ENCODE assay signal across 9 mouse cellular contexts in genomic region chr4:88830523-88830922, GRCm38 (mm10). TPM values are rescaled to one million over a fixed set of nuclear protein-coding genes. Genes with fewer than 3 reads are reported as not detected.
DNase-seq lines count a peak whose midpoint lies in the region; ATAC-seq and TF ChIP-seq lines count a peak whose summit lies in the region.
"Had no signal": no experiment of that assay in that cellular context is flagged by ENCODE, and none has a peak within 500 bp of the region (broad histone marks: within the 10 kb centered on the region; RNA-seq: fewer than 3 reads in every experiment).

No protein-coding gene starts in this region.

- no peak overlapping the region for H3K4me2 ChIP-seq in midbrain, embryonic 14.5 days (ENCODE audit: low read length)
- H3K4me2 ChIP-seq in midbrain, embryonic 11.5 days = no peak overlapping the region
- no peak overlapping the region for H3K4me2 ChIP-seq in lung, postnatal 0 days (replicated peaks; ENCODE audit: low read depth, low read length)
- H3K4me2 ChIP-seq in heart, embryonic 12.5 days = no peak overlapping the region
- H3K4me2 ChIP-seq: liver, embryonic 13.5 days had no signal

- DNase-seq in gastrocnemius, postnatal 10 days = peak; percentile 13
- DNase-seq in gastrocnemius, adult 8-10 months (ENCODE audit: low spot score in 2 of 2) = no peak
- DNase-seq in midbrain, embryonic 14.5 days = peak; percentile 59
- no peak for DNase-seq in midbrain, embryonic 11.5 days (ENCODE audit: low spot score, missing footprints)
- DNase-seq in brain, embryonic 14.5 days (ENCODE audit: low read depth) = peak; percentile 38
- peak; percentile 55 for DNase-seq in lung, postnatal 0 days (ENCODE audit: low spot score)
- peak; percentile 66 for DNase-seq in thymus, postnatal 4 days
- DNase-seq: liver, embryonic 13.5 days had no signal

- H3K27ac ChIP-seq in midbrain, embryonic 14.5 days (replicated peaks; ENCODE audit: low read depth, low read length) = no peak overlapping the region
- no peak overlapping the region for H3K27ac ChIP-seq in midbrain, embryonic 11.5 days (ENCODE audit: low read depth, low read length)
- no peak overlapping the region for H3K27ac ChIP-seq in lung, postnatal 0 days (ENCODE audit: low read length)
- H3K27ac ChIP-seq in heart, embryonic 12.5 days (ENCODE audit: poor library complexity, severe bottlenecking) = no peak overlapping the region
- H3K27ac ChIP-seq: liver, embryonic 13.5 days had no signal

- WGBS in midbrain, embryonic 14.5 days = 26% methylated on average over 4 of the region's 4 CpGs
- 31% methylated on average over 4 of the region's 4 CpGs for WGBS in midbrain, embryonic 11.5 days
- WGBS in lung, postnatal 0 days = 22% methylated on average over 4 of the region's 4 CpGs
- 28% methylated on average over 4 of the region's 4 CpGs for WGBS in heart, embryonic 12.5 days

- no peak for ATAC-seq in midbrain, embryonic 14.5 days (ENCODE audit: low FRiP score, low TSS enrichment)
- no peak for ATAC-seq in midbrain, embryonic 11.5 days (ENCODE audit: low FRiP score)
- no peak for ATAC-seq in lung, postnatal 0 days
- ATAC-seq in heart, embryonic 12.5 days (ENCODE audit: insufficient number of reproducible peaks, low FRiP score) = no peak

- H3K27me3 ChIP-seq in midbrain, embryonic 14.5 days (ENCODE audit: control insufficient read depth, insufficient read depth, low read length) = no peaks in the 10 kb centered on the region
- no peaks in the 10 kb centered on the region for H3K27me3 ChIP-seq in midbrain, embryonic 11.5 days (ENCODE audit: control insufficient read depth, insufficient read depth, low read length)
- H3K27me3 ChIP-seq in lung, postnatal 0 days (replicated peaks; ENCODE audit: insufficient read depth, low read length) = no peaks in the 10 kb centered on the region
- no peaks in the 10 kb centered on the region; the same call in 1 of the 2 replicates for H3K27me3 ChIP-seq in heart, embryonic 12.5 days (replicated peaks)
- H3K27me3 ChIP-seq: liver, embryonic 13.5 days had no signal

- H3K9ac ChIP-seq in midbrain, embryonic 14.5 days (replicated peaks; ENCODE audit: low read length) = no peak overlapping the region
- H3K9ac ChIP-seq in midbrain, embryonic 11.5 days (ENCODE audit: low read length) = no peak overlapping the region
- H3K9ac ChIP-seq in lung, postnatal 0 days (replicated peaks; ENCODE audit: low read depth) = no peak overlapping the region
- no peak overlapping the region for H3K9ac ChIP-seq in heart, embryonic 12.5 days
- H3K9ac ChIP-seq: liver, embryonic 13.5 days had no signal

- no peak overlapping the region for H3K4me3 ChIP-seq in midbrain, embryonic 14.5 days (replicated peaks; ENCODE audit: low read depth, low read length)
- H3K4me3 ChIP-seq in midbrain, embryonic 11.5 days (ENCODE audit: low read depth, low read length) = no peak overlapping the region
- H3K4me3 ChIP-seq in lung, postnatal 0 days (ENCODE audit: low read depth, low read length) = no peak overlapping the region
- no peak overlapping the region for H3K4me3 ChIP-seq in heart, embryonic 12.5 days
- H3K4me3 ChIP-seq: liver, embryonic 13.5 days had no signal

- no peaks in the 10 kb centered on the region for H3K4me1 ChIP-seq in midbrain, embryonic 14.5 days (ENCODE audit: control insufficient read depth, insufficient read depth, low read length)
- H3K4me1 ChIP-seq in midbrain, embryonic 11.5 days (ENCODE audit: control insufficient read depth, insufficient read depth, low read length) = no peaks in the 10 kb centered on the region
- H3K4me1 ChIP-seq in lung, postnatal 0 days (ENCODE audit: insufficient read depth, low read depth, low read length) = no peaks in the 10 kb centered on the region
- H3K4me1 ChIP-seq in heart, embryonic 12.5 days (replicated peaks) = no peaks in the 10 kb centered on the region
- H3K4me1 ChIP-seq: liver, embryonic 13.5 days had no signal

- no peaks in the 10 kb centered on the region for H3K9me3 ChIP-seq in midbrain, embryonic 14.5 days (ENCODE audit: control insufficient read depth, low read length)
- no peaks in the 10 kb centered on the region for H3K9me3 ChIP-seq in midbrain, embryonic 11.5 days (ENCODE audit: control insufficient read depth, low read length)
- H3K9me3 ChIP-seq in lung, postnatal 0 days (ENCODE audit: low read length) = no peaks in the 10 kb centered on the region
- no peaks in the 10 kb centered on the region for H3K9me3 ChIP-seq in heart, embryonic 12.5 days (replicated peaks)
- H3K9me3 ChIP-seq: liver, embryonic 13.5 days had no signal

- no peak for TF ChIP-seq POLR2A in brain, embryonic 14.5 days (IDR thresholded peaks at IDR 0.05; ENCODE audit: borderline replicate concordance, extremely low read depth, insufficient read depth, insufficient read length, poor library complexity, severe bottlenecking)

- TF ChIP-seq EP300 in lung, postnatal 0 days (IDR thresholded peaks at IDR 0.05) = no peak

- peak; percentile 41; the same call in 1 of the 2 replicates for TF ChIP-seq CTCF in brain, embryonic 14.5 days (IDR thresholded peaks at IDR 0.05; ENCODE audit: borderline replicate concordance, extremely low read depth, insufficient read depth, insufficient read length)
- peak; percentile 54 for TF ChIP-seq CTCF in lung, postnatal 0 days (IDR thresholded peaks at IDR 0.05)

- no peaks in the 10 kb centered on the region for H3K36me3 ChIP-seq in midbrain, embryonic 14.5 days (ENCODE audit: control insufficient read depth, insufficient read depth, low read length)
- H3K36me3 ChIP-seq in midbrain, embryonic 11.5 days (ENCODE audit: control insufficient read depth, insufficient read depth, low read length) = no peaks in the 10 kb centered on the region
- no peaks in the 10 kb centered on the region for H3K36me3 ChIP-seq in lung, postnatal 0 days (ENCODE audit: insufficient read depth, low read length)
- H3K36me3 ChIP-seq in heart, embryonic 12.5 days = no peaks in the 10 kb centered on the region
- H3K36me3 ChIP-seq: liver, embryonic 13.5 days had no signal

RNA-seq across cellular contexts. Expression of gene Ifna6, which starts 3.3 kb away (rescaled TPM):
- total RNA-seq in gastrocnemius, postnatal 10 days (2021) = not detected
- not detected for total RNA-seq in gastrocnemius, adult 8-10 months (2022)
- not detected in 2 replicates for polyA plus RNA-seq in midbrain, embryonic 14.5 days (2014; fragmentation: Nextera tagmentation; extraction: Ambion mirVana)
- polyA plus RNA-seq in midbrain, embryonic 11.5 days (2014; fragmentation: Nextera tagmentation; extraction: Ambion mirVana) = not detected in 2 replicates
- not detected in 2 replicates for polyA plus RNA-seq in brain, embryonic 14.5 days (2012; rRNA removed)
- polyA plus RNA-seq in lung, postnatal 0 days (2015; fragmentation: Nextera tagmentation; extraction: Ambion mirVana) = not detected in 2 replicates
- polyA plus RNA-seq in heart, embryonic 12.5 days (2016; fragmentation: Nextera tagmentation; extraction: Ambion mirVana) = not detected in 2 replicates
- polyA plus RNA-seq: liver, embryonic 13.5 days had no signal

RNA-seq across cellular contexts. Expression of gene Ifna5, which starts 4.8 kb away (rescaled TPM):
- total RNA-seq in gastrocnemius, postnatal 10 days (2021) = not detected
- not detected for total RNA-seq in gastrocnemius, adult 8-10 months (2022)
- not detected in 2 replicates for polyA plus RNA-seq in midbrain, embryonic 14.5 days (2014; fragmentation: Nextera tagmentation; extraction: Ambion mirVana)
- polyA plus RNA-seq in midbrain, embryonic 11.5 days (2014; fragmentation: Nextera tagmentation; extraction: Ambion mirVana) = not detected in 2 replicates
- polyA plus RNA-seq in brain, embryonic 14.5 days (2012; rRNA removed) = not detected in 2 replicates
- not detected in 2 replicates for polyA plus RNA-seq in lung, postnatal 0 days (2015; fragmentation: Nextera tagmentation; extraction: Ambion mirVana)
- polyA plus RNA-seq in heart, embryonic 12.5 days (2016; fragmentation: Nextera tagmentation; extraction: Ambion mirVana) = not detected in 2 replicates
- polyA plus RNA-seq: liver, embryonic 13.5 days had no signal

RNA-seq across cellular contexts. Expression of gene Ifna11, which starts 10.8 kb away (rescaled TPM):
- total RNA-seq in gastrocnemius, postnatal 10 days (2021) = not detected
- not detected for total RNA-seq in gastrocnemius, adult 8-10 months (2022)
- not detected in 2 replicates for polyA plus RNA-seq in midbrain, embryonic 14.5 days (2014; fragmentation: Nextera tagmentation; extraction: Ambion mirVana)
- not detected in 2 replicates for polyA plus RNA-seq in midbrain, embryonic 11.5 days (2014; fragmentation: Nextera tagmentation; extraction: Ambion mirVana)
- polyA plus RNA-seq in brain, embryonic 14.5 days (2012; rRNA removed) = not detected in 2 replicates
- not detected in 2 replicates for polyA plus RNA-seq in lung, postnatal 0 days (2015; fragmentation: Nextera tagmentation; extraction: Ambion mirVana)
- not detected in 2 replicates for polyA plus RNA-seq in heart, embryonic 12.5 days (2016; fragmentation: Nextera tagmentation; extraction: Ambion mirVana)
- polyA plus RNA-seq: liver, embryonic 13.5 days had no signal

RNA-seq across cellular contexts. Expression of gene Ifna4, which starts 11.1 kb away (rescaled TPM):
- not detected for total RNA-seq in gastrocnemius, postnatal 10 days (2021)
- total RNA-seq in gastrocnemius, adult 8-10 months (2022) = not detected
- not detected in 2 replicates for polyA plus RNA-seq in midbrain, embryonic 14.5 days (2014; fragmentation: Nextera tagmentation; extraction: Ambion mirVana)
- not detected in 2 replicates for polyA plus RNA-seq in midbrain, embryonic 11.5 days (2014; fragmentation: Nextera tagmentation; extraction: Ambion mirVana)
- polyA plus RNA-seq in brain, embryonic 14.5 days (2012; rRNA removed) = not detected in 2 replicates
- not detected in 2 replicates for polyA plus RNA-seq in lung, postnatal 0 days (2015; fragmentation: Nextera tagmentation; extraction: Ambion mirVana)
- polyA plus RNA-seq in heart, embryonic 12.5 days (2016; fragmentation: Nextera tagmentation; extraction: Ambion mirVana) = not detected in 2 replicates
- polyA plus RNA-seq: liver, embryonic 13.5 days had no signal

RNA-seq across cellular contexts. Expression of gene Ifna7, which starts 14.5 kb away (rescaled TPM):
- total RNA-seq in gastrocnemius, postnatal 10 days (2021) = not detected
- not detected for total RNA-seq in gastrocnemius, adult 8-10 months (2022)
- polyA plus RNA-seq in midbrain, embryonic 14.5 days (2014; fragmentation: Nextera tagmentation; extraction: Ambion mirVana) = not detected in 2 replicates
- not detected in 2 replicates for polyA plus RNA-seq in midbrain, embryonic 11.5 days (2014; fragmentation: Nextera tagmentation; extraction: Ambion mirVana)
- 0.15 TPM in 1 of 2 replicates, not detected in the other for polyA plus RNA-seq in brain, embryonic 14.5 days (2012; rRNA removed)
- polyA plus RNA-seq in lung, postnatal 0 days (2015; fragmentation: Nextera tagmentation; extraction: Ambion mirVana) = not detected in 2 replicates
- polyA plus RNA-seq in heart, embryonic 12.5 days (2016; fragmentation: Nextera tagmentation; extraction: Ambion mirVana) = not detected in 2 replicates
- polyA plus RNA-seq: liver, embryonic 13.5 days had no signal

Comparison
In these comparisons a context has a peak if more than half of its experiments do, and no peak if none do; other contexts are left out.
1. DNase-seq: peak in gastrocnemius, postnatal 10 days (single experiment), midbrain, embryonic 14.5 days (single experiment), brain, embryonic 14.5 days (single experiment), lung, postnatal 0 days (single experiment) and thymus, postnatal 4 days (single experiment); none in gastrocnemius, adult 8-10 months (0 of 2) and midbrain, embryonic 11.5 days (single experiment).